Mouse (Mus musculus) brown adipose tissue, adult 24 weeks (tissue): ENCODE results near the gene Pnma1. TPM values are rescaled to one million over a fixed set of nuclear protein-coding genes. Genes with fewer than 3 reads are reported as not detected.

ENCODE experiments used
- H3K27ac ChIP-seq: fragments of 200-500 bp; replicated peaks from 2 replicates; pipeline ENCODE4 v1.5.1; 2012; ENCODE audit warnings: low read depth, mild to moderate bottlenecking, low read length
- H3K4me1 ChIP-seq: fragments of 200-500 bp; 2 replicates; pipeline ENCODE4 v1.6.1; 2012; ENCODE audit warnings: low read length, mixed read lengths; ENCODE audit not compliant: control insufficient read depth, insufficient read depth, insufficient read length
- H3K4me3 ChIP-seq: fragments of 200-500 bp; 2 replicates; pipeline ENCODE4 v1.5.1; 2012; ENCODE audit warnings: low read depth, mild to moderate bottlenecking, low read length, moderate library complexity; ENCODE audit not compliant: insufficient read depth
- polyA plus RNA-seq: library from polyadenylated mRNA; stranded (reverse); fragments of >200 nt; gene quantifications from 2 replicates; pipeline ENCODE4 v1.2.4, GENCODE M21; 2012; ENCODE audit not compliant: missing spikeins, insufficient read depth, insufficient read length

Pnma1 gene
- polyA plus RNA-seq, 1 experiment, result not detected

DNA sequence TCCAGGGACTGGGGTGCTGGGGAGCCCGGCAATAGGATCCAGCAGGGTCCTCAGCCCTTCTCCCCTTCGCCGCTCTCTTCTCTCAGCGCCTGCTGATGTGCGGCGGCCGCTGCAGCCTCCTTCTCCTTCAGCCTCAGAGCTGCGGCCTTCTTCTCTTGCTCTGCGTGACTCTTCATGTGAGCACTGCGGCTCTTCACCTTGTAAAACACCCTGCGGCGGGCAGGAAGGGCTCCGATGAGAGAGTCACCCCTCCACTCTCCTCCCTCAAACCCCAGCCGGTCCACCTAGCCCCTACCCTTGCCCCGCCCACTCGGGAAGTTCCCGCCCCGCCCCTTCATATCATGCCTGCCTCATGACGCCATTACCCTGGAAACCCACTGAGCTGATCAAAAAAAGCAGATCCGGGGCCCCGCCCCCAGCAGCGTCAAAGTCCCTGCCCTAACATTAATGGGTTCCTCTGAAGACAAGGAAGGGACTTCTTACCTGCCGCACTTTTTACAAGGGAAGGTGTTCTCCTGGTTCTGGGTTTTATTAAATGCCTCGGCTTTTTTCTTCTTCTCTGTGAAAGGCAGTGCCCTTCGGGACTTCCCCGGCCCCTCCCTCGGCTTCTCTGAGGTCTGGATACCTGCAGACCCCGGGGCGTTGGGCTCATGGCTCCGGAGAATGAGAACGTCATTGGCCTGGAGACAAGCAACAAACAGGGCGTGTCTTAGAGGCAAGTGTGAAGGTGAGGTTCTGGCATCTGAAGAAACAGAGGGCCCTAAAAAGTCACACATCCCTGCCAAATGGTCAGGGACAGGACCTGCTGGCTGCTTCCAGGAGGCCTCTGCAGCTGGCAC is 4.3 kb upstream of the Pnma1 start:
- peaks cover 3% of the 10 kb centered on the region; the same call in 1 of the 2 replicates for H3K4me1 ChIP-seq
- H3K27ac ChIP-seq, result no peak overlapping the region
- H3K4me3 ChIP-seq, result no peak overlapping the region

DNA sequence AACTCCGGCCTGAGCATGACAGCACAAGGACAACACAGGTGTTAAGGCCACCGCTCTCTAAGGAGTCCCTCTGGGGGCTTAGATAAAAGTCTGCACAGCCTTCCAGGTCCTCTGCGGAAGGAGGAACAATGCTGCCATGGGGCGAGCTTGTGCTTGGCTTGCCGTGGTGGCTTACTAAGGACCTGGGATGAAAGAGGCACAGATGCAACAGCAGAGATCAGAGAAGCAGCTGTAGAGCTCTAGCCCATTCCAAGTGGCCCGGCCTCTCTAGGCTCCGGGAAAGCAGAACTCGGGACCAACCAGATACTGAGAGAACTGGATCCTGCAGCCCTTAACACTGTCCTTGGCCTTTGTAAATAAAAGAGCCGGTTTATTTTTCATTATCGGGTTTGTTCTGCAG is 3.6 kb upstream of the Pnma1 start:
- H3K27ac ChIP-seq, result no peak overlapping the region
- no peak overlapping the region for H3K4me3 ChIP-seq
- H3K4me1 ChIP-seq, result peaks cover 3% of the 10 kb centered on the region; the same call in 1 of the 2 replicates

DNA sequence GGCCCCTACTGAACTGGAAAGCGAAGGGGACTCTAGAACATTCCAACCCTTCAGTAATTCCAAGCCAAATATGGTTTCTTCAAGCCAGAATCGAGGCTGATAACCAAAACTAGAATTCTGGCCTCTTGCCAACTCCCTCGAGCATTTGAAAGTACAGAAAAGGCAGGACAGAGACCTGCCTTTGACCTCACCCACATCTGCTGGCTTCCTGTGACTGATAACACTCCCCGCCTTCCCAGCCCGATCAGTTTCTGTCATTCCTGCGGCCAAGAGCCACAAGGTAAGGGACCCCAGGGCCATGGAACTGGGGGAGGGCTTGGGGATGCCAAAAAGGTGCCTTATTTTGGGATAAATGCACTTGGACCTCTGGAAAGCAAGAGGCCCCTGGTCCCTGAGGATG is 2.7 kb upstream of the Pnma1 start:
- H3K27ac ChIP-seq, result no peak overlapping the region
- no peaks in the 10 kb centered on the region; the same call in 1 of the 2 replicates for H3K4me1 ChIP-seq
- no peak overlapping the region for H3K4me3 ChIP-seq

DNA sequence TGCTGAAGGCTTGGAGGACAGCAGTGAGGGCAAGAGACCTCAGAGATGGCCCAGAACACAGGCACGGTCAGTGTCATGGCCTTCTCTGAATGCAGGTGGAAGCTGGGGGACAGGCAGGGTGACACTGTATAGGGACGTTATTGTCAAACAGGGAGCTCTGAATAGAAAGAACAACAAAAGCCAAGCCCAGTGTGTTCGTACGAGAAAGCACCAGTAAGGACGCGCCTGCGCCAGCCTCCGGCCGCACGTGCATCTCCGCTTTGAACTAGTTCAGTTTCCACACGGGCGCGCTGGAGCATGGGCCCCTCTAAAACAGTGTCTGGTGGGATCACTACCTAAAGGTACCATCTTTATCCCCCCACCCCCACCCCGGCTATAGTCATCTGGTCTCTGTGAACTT is 1.7 kb upstream of the Pnma1 start:
- no peaks in the 10 kb centered on the region; the same call in 1 of the 2 replicates for H3K4me1 ChIP-seq
- H3K27ac ChIP-seq, result no peak overlapping the region

DNA sequence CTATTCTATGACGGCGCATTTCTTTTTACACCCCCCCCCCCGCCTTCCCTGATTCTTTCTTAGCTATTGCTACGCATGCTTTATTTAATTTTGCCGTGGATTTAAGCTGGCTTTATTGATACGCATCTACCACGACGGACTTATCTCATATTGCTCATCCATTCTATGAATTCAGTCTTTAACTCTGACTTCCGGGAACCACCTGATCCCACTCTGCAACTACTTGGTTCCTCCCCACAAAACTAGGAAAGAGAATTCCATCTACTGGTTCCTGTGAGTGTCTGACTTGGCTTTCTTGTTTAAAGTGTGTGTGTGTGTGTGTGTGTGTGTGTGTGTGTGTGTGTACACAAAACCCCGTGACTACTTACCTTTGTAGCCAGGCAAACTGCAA is 328 bp upstream of the Pnma1 start:
- no peaks in the 10 kb centered on the region for H3K4me1 ChIP-seq
- peak overlapping the region; percentile 68 for H3K4me3 ChIP-seq
- H3K27ac ChIP-seq, result no peak overlapping the region

More for the DNA sequence above, 1.7 kb upstream of the Pnma1 start:
- no peak overlapping the region for H3K4me3 ChIP-seq

DNA sequence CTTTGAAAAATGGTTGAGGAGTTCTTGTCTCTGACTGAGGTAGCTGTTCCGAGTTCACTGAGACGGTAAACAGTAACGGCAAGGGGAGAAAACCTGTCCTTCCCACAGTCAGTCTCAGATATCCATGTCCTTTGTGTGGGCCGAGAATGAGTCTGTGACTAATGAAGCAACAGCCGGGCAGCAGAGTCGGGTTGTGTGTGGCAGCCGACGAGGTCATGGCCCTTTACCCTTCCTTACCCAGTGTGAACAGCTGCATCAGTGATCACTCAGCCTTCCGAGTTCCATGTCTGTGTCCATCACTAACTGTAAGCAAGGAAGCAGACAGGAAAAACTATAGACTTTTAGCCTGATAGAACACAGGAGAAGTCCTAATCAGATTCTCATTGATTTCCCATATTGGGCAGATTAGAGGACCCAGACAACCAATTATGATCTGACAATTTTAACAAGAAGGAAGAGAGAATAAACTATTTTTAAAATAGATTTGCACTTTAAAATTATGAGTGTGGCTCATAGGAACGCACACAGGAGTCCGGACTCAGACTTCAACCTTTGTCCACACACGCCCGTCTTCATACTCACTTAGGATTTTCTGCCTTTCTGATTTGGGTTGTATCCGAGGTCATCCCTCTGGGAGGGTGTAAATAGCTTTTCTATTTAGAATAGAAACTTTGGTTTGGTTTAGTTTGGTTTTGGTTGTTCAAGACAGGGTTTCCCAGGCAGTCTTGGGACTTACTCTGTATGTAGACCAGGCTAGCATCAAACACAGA is 5.8 kb downstream of the Pnma1 start:
- H3K4me1 ChIP-seq, result no peaks in the 10 kb centered on the region
- H3K27ac ChIP-seq, result no peak overlapping the region
- no peak overlapping the region for H3K4me3 ChIP-seq

DNA sequence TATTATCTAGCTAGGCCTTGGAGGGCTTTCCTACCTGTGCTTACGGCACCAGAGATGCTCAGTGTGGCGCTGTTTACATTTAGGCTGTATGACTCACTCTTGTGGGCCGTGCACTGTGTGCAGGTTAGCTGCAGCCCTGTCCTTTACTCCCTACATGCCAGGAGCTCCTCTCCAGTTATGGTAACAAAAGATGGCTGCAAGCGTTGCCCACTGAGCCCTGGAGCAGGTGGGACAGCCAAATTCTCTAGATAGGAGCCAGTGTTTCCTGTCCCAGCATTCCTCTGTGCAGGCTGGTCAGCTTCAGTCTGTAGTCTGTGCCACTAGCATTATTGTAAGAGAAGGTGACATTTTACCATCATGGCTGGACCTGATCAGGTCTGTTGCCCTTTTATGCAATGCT is 7.0 kb downstream of the Pnma1 start:
- Histone ChIP-seq H3K27ac (no peak overlapping the region), H3K4me3 (no peak overlapping the region), H3K4me1 (no peaks in the 10 kb centered on the region)

DNA sequence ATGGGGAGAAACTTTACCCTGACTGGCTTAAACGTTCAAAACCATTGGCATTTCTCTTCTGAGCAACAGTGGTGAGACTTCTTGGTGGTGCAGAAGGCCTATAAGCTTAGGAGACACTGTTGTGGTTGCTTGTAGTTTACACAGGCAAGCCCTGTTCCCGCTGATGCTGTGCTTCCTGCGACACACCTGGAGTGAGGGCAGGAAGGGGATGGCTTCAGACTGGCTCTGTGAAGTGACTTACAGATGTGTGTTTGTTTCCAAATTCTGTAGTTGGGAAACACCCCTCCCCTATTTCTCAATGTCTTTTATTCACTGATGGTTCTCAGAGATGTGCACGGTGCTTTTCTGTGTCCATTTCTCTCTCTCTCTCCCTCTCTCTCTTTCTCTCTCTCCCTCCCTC is 8.2 kb downstream of the Pnma1 start:
- Histone ChIP-seq H3K27ac (no peak overlapping the region), H3K4me3 (no peak overlapping the region), H3K4me1 (no peaks in the 10 kb centered on the region)

DNA sequence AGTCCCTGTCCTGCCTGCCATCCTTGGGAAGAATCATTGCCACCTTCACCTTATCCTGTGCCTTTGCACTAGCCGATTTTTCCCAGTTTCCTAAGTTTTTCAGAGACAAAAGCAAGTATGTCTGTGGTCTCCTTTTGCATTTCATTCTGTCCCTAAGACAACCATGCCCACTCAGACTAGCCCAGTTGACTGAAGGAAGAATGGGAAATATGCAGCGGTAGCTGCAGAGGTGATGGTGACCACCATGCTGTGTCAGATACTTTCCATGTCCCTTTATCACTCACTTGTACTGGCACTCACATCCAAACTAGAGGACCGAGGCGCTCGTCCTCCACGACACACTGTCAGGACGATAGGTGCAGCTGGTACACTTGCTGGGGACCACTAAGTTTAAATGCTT is 11.2 kb downstream of the Pnma1 start:
- Histone ChIP-seq H3K27ac (no peak overlapping the region), H3K4me3 (no peak overlapping the region), H3K4me1 (no peaks in the 10 kb centered on the region)

DNA sequence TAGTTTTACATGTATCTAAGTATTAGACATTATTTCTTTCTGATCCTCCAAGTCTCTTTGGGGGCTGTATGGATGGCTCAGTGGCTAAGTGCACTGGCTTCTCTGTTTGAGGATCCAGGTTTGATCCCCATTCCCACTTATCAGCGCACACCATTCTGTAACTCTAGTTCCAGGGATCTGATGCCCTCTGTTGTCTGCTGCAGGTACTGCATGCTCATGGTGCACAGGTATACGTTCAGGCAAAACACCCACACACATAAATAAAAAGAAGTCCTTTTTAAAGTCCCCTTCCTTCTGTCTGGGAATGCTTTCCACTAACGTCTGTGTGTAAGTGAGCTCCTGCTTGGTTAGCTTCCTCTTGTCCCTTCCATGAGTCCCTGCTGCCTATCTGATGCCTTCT is 16.0 kb downstream of the Pnma1 start:
- H3K27ac ChIP-seq, result no peak overlapping the region
- no peaks in the 10 kb centered on the region for H3K4me1 ChIP-seq
- no peak overlapping the region for H3K4me3 ChIP-seq

DNA sequence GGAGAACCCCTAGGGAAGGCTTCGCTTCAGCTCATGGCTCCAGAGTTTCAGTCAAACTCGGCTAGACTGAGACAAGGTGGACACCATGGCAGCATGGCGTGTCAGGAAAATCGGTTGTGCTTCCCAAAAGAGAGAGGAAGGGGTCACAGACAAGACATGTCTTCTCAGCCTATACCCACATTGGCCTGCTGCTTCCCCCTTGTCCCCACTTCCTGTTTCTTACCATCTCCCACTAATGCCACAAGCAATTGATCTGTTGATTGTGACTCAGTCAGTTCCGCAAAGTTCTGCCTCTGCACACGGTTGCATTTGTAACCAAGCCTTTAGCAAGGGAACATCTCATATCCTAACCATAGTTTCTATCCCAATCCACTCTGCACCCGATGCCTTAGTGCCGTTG is 18.4 kb downstream of the Pnma1 start:
- H3K4me3 ChIP-seq, result no peak overlapping the region
- no peak overlapping the region for H3K27ac ChIP-seq
- no peaks in the 10 kb centered on the region for H3K4me1 ChIP-seq

DNA sequence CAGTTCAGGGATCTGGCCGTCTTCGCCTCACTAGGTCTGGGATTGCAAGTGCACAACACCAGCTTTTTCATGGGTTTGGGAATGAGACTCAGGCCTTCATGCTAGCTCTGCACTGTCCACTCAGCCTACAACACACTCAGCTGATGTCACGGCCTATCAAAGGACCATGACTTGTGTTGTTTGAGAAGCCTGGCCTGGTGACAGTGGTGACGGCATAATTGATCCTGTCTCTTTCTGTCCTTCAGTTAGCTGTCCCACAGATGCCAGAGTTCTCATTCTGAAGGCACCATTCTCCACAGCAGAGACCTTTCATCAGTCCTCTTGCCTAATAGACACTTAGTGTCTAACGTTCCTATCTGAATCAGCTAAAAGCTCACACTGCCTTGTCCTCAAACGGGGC is 19.7 kb downstream of the Pnma1 start:
- H3K4me1 ChIP-seq, result no peaks in the 10 kb centered on the region
- H3K4me3 ChIP-seq, result no peak overlapping the region
- no peak overlapping the region for H3K27ac ChIP-seq

DNA sequence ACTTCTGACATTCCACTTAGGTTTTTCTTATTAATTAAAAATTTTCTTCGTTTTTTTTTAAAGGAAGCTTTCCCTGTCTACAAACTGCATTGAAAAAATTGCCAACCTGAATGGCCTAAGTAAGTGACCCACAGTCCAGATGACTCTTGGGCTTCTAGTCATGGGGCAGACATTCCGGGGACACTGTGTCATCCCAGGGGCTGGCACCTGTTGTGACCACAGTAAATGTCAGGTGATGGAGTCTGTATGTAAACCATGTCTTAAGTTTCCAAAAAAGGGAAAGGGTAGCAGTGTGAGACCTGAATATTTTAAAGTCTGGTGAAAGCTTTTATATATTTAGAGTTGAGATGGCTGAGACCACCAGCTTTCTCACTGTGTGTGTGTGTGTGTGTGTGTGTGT is 21.4 kb downstream of the Pnma1 start:
- Histone ChIP-seq H3K4me1 (no peaks in the 10 kb centered on the region), H3K4me3 (no peak overlapping the region), H3K27ac (no peak overlapping the region)

DNA sequence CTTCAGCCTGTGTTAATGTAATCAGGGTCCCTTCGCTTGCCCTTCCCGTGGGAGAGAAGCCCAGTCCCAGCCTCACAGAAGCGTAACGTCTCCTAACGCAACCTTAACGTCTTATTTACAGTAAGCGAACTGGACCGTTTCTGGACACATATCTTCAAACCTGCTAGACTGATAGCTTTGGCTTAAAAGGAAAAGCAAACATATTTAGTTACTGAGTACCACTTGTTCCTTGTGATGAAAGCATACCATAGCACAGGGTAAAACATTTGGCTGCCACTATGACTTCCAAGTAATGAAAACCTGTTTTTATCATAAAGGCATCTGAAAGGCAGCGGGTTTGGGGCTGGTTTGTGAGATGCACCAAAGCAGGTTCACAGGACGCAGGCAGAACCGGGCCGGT is 22.4 kb downstream of the Pnma1 start:
- no peaks in the 10 kb centered on the region for H3K4me1 ChIP-seq
- H3K27ac ChIP-seq, result no peak overlapping the region
- H3K4me3 ChIP-seq, result no peak overlapping the region

DNA sequence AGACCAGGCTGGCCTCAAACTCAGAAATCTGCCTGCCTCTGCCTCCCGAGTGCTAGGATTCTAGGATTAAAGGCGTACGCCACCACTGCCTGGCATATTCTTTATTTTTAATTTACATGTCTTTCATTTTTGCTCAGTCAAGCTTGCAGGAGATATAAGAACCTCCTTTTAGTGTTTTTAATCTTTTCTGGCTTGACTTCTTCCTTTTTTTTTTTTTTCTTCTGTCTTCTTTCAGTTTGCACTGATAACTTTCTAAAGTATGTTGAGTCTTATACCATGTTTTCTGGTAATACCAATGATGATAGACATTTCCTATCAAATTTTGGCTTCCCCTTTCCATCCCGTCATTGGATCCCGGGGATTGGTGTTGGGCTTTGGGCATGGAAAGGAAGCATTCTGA is 28.7 kb downstream of the Pnma1 start:
- Histone ChIP-seq H3K27ac (no peak overlapping the region), H3K4me3 (no peak overlapping the region), H3K4me1 (peaks cover 4% of the 10 kb centered on the region; the same call in 1 of the 2 replicates)
